Mouse (Mus musculus): ENCODE measurements around the gene Gm4858. TPM values are rescaled to one million over a fixed set of nuclear protein-coding genes. Genes with fewer than 3 reads are reported as not detected.

Gene Gm4858
- polyA plus RNA-seq, 1 experiment from 2014 or later, result not detected

Other genes with a start within 250 kb of the Gm4858 start
- gene Kprp, start 241.6 kb upstream of the Gm4858 start, polyA plus RNA-seq (2014; fragmentation: Nextera tagmentation; extraction: Ambion mirVana), result not detected in 2 replicates
- not detected in 2 replicates for gene Lce1l, start 217.5 kb upstream of the Gm4858 start, polyA plus RNA-seq (2014; fragmentation: Nextera tagmentation; extraction: Ambion mirVana)
- gene 2310050C09Rik, start 198.6 kb upstream of the Gm4858 start, polyA plus RNA-seq (2014; fragmentation: Nextera tagmentation; extraction: Ambion mirVana), result not detected in 2 replicates
- not detected in 2 replicates for gene Lce3a, start 142.6 kb upstream of the Gm4858 start, polyA plus RNA-seq (2014; fragmentation: Nextera tagmentation; extraction: Ambion mirVana)
- not detected in 2 replicates for gene Lce3b, start 135.8 kb upstream of the Gm4858 start, polyA plus RNA-seq (2014; fragmentation: Nextera tagmentation; extraction: Ambion mirVana)
- gene Lce3c, start 124.3 kb upstream of the Gm4858 start, polyA plus RNA-seq (2014; fragmentation: Nextera tagmentation; extraction: Ambion mirVana), result not detected in 2 replicates
- not detected in 2 replicates for gene Lce3d, start 111.4 kb upstream of the Gm4858 start, polyA plus RNA-seq (2014; fragmentation: Nextera tagmentation; extraction: Ambion mirVana)
- not detected in 2 replicates for gene Lce3e, start 101.8 kb upstream of the Gm4858 start, polyA plus RNA-seq (2014; fragmentation: Nextera tagmentation; extraction: Ambion mirVana)
- not detected in 2 replicates for gene Lce3f, start 76.6 kb upstream of the Gm4858 start, polyA plus RNA-seq (2014; fragmentation: Nextera tagmentation; extraction: Ambion mirVana)
- not detected in 2 replicates for gene Crct1, start 53.1 kb upstream of the Gm4858 start, polyA plus RNA-seq (2014; fragmentation: Nextera tagmentation; extraction: Ambion mirVana)
- not detected in 2 replicates for gene Lce1m, start 49.8 kb upstream of the Gm4858 start, polyA plus RNA-seq (2014; fragmentation: Nextera tagmentation; extraction: Ambion mirVana)
- gene Crnn, start 76.0 kb downstream of the Gm4858 start, polyA plus RNA-seq (2014; fragmentation: Nextera tagmentation; extraction: Ambion mirVana), result not detected in 2 replicates
- gene Flg2, start 128.5 kb downstream of the Gm4858 start, polyA plus RNA-seq (2014; fragmentation: Nextera tagmentation; extraction: Ambion mirVana), result not detected in 2 replicates
- not detected in 2 replicates for gene Flg, start 204.7 kb downstream of the Gm4858 start, polyA plus RNA-seq (2014; fragmentation: Nextera tagmentation; extraction: Ambion mirVana)